Mouse (Mus musculus) heart, adult 2 months (tissue): ENCODE measurements around the gene Taf8. TPM values are rescaled to one million over a fixed set of nuclear protein-coding genes. Genes with fewer than 3 reads are reported as not detected.
A peak's percentile ranks its signal among the peaks of the same experiment; 100 is the strongest.

Source experiments
- DNase-seq, 2 experiments: peaks; one replicate each; pipeline ENCODE4 v3.0.0; 2021
- H3K27ac ChIP-seq: fragments of 200-600 bp; 2 replicates; pipeline ENCODE4 v1.8.1; 2022
- H3K27me3 ChIP-seq: fragments of 200-500 bp; 2 replicates; pipeline ENCODE4 v1.6.1; 2012; ENCODE audit warnings: mild to moderate bottlenecking, low read length, inconsistent platforms, mixed read lengths; ENCODE audit not compliant: control insufficient read depth, insufficient read depth
- H3K36me3 ChIP-seq: fragments of 200-500 bp; 2 replicates; pipeline ENCODE4 v1.6.1; 2012; ENCODE audit warnings: low read length, inconsistent platforms; ENCODE audit not compliant: control insufficient read depth, insufficient read depth
- H3K4me1 ChIP-seq: fragments of 200-500 bp; 2 replicates; pipeline ENCODE4 v1.6.1; 2011; ENCODE audit warnings: low read length; ENCODE audit not compliant: control insufficient read depth, insufficient read depth
- H3K4me3 ChIP-seq: fragments of 200-600 bp; 2 replicates; pipeline ENCODE4 v1.8.1; 2022
- H3K79me2 ChIP-seq: fragments of 200-500 bp; replicated peaks from 2 replicates; pipeline ENCODE4 v1.6.1; 2012; ENCODE audit warnings: mild to moderate bottlenecking, inconsistent platforms, low read length, moderate library complexity, mixed read lengths; ENCODE audit not compliant: control insufficient read depth, insufficient read depth
- H3K9ac ChIP-seq: fragments of 200-500 bp; 2 replicates; pipeline ENCODE4 v1.6.1; 2012; ENCODE audit warnings: low read depth, mild to moderate bottlenecking, control low read depth, inconsistent platforms, low read length, mixed read lengths
- CTCF ChIP-seq: fragments of 200-600 bp; IDR thresholded peaks from 2 replicates; pipeline ENCODE4 v1.8.1; 2022; ENCODE audit warnings: antibody characterized with exemption, mild to moderate bottlenecking, moderate library complexity
- EP300 ChIP-seq: fragments of 200-500 bp; IDR thresholded peaks from 2 replicates; pipeline ENCODE4 v1.6.1; 2011; ENCODE audit warnings: low read depth, low read length, control low read depth; ENCODE audit not compliant: insufficient read depth
- POLR2A ChIP-seq: fragments of 200-500 bp; IDR thresholded peaks from 2 replicates; pipeline ENCODE4 v1.6.1; 2011; ENCODE audit warnings: mild to moderate bottlenecking, low read depth, low read length, control low read depth; ENCODE audit not compliant: insufficient read depth
- WGBS: fragments of 180-500 bp; shearing (Covaris S2); methylation state at CpG from one replicate; pipeline ENCODE4 v1.1.7; 2018; 5-methylcytosine and 5-hydroxymethylcytosine counted together
- intact Hi-C: fragments of 180-260 bp; cut with DNase I; formaldehyde crosslinking; loops from one replicate; pipeline ENCODE4 v1.15.1; 2025
- polyA plus RNA-seq: library from polyadenylated mRNA; depleted of rRNA; stranded (reverse); fragments of >200 nt; gene quantifications from 2 replicates; pipeline ENCODE4 v1.2.3, GENCODE M21; 2012
- total RNA-seq, 2 experiments: library from RNA; stranded (reverse); gene quantifications; 2 replicates each; pipeline ENCODE4 v1.2.3; 2021

Gene Taf8
- total and polyA plus RNA-seq, 3 experiments = 10.8 to 14.2 (median 12.5) TPM

GRCm38 (mm10) chr17:47485791-47486190, 16.3 kb downstream of the Taf8 start:
- 47% methylated on average over 3 of the region's 3 CpGs for WGBS
- H3K27ac ChIP-seq = no peak overlapping the region
- DNase-seq = no peak
- H3K27me3 ChIP-seq = no peaks in the 10 kb centered on the region
- TF ChIP-seq EP300 = no peak
- TF ChIP-seq CTCF = no peak
- TF ChIP-seq POLR2A = no peak
- intact Hi-C loops = no loop called here
- no peaks in the 10 kb centered on the region for H3K4me1 ChIP-seq
- no peaks in the 10 kb centered on the region for H3K36me3 ChIP-seq
- H3K9ac ChIP-seq = no peak overlapping the region
- H3K4me3 ChIP-seq = no peak overlapping the region
- H3K79me2 ChIP-seq = no peaks in the 10 kb centered on the region

- Histone ChIP-seq H3K36me3 (no peaks in the 10 kb centered on the region), H3K4me1 (no peaks in the 10 kb centered on the region), H3K79me2 (no peaks in the 10 kb centered on the region), H3K27me3 (no peaks in the 10 kb centered on the region), H3K27ac (no peak overlapping the region), H3K4me3 (no peak overlapping the region), H3K9ac (no peak overlapping the region)
- DNase-seq = no peak
- 15% methylated on average over 3 of the region's 3 CpGs for WGBS
- intact Hi-C loops = loop anchor here (5.0 kb wide), 1 partner anchor 78 kb away; no protein-coding TSS in a partner anchor
- TF ChIP-seq POLR2A (no peak), EP300 (no peak), CTCF (no peak)
Measured at GRCm38 (mm10) chr17:47484993-47485392, 17.1 kb downstream of the Taf8 start.

GRCm38 (mm10) chr17:47484241-47484921, 17.7 kb downstream of the Taf8 start:
- no peaks in the 10 kb centered on the region for H3K36me3 ChIP-seq
- TF ChIP-seq CTCF = no peak
- TF ChIP-seq POLR2A = no peak
- TF ChIP-seq EP300 = no peak
- no peak overlapping the region for H3K4me3 ChIP-seq
- intact Hi-C loops = loop anchor here (5.0 kb wide), 1 partner anchor 77 kb away; no protein-coding TSS in a partner anchor
- no peak overlapping the region for H3K9ac ChIP-seq
- H3K79me2 ChIP-seq = no peaks in the 10 kb centered on the region
- no peaks in the 10 kb centered on the region for H3K27me3 ChIP-seq
- H3K4me1 ChIP-seq = no peaks in the 10 kb centered on the region
- WGBS = 61% methylated on average over 1 of the region's 1 CpGs
- no peak overlapping the region for H3K27ac ChIP-seq
- DNase-seq = no peak

- Histone ChIP-seq H3K27ac (no peak overlapping the region), H3K79me2 (no peaks in the 10 kb centered on the region), H3K9ac (no peak overlapping the region), H3K27me3 (no peaks in the 10 kb centered on the region), H3K36me3 (no peaks in the 10 kb centered on the region), H3K4me1 (no peaks in the 10 kb centered on the region), H3K4me3 (no peak overlapping the region)
- intact Hi-C loops = loop anchor here (5.0 kb wide), 1 partner anchor 75 kb away; no protein-coding TSS in a partner anchor
- TF ChIP-seq POLR2A (no peak), CTCF (peak; percentile 74)
- peak; percentile 42 to 66 for DNase-seq
- 40% methylated on average over 2 of the region's 2 CpGs for WGBS
Measured at GRCm38 (mm10) chr17:47482401-47482800, 19.7 kb downstream of the Taf8 start.

DNA sequence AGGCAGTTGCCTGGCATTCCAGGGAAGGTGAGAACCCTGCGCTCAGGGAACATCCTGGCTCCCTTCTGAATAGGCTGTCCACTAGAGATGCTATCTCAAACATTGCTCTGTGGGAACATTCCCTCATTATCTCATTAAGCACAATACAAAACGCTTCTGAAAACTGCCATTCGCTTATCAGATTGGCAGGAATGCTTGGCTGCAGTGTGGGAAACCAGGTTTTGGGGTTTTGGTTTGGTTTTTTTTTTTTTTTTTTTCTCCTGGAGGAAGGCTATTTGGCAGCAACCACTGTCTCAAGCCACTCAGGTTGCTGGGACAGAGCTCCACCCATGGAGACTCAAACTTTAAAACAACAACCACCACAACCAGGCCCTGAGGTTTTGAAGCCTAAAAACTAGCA, 22.2 kb downstream of the Taf8 start:
- TF ChIP-seq CTCF (no peak), POLR2A (no peak), EP300 (no peak)
- 33% methylated on average over 3 of the region's 3 CpGs for WGBS
- DNase-seq = no peak
- Histone ChIP-seq H3K9ac (no peak overlapping the region), H3K27me3 (no peaks in the 10 kb centered on the region), H3K4me1 (no peaks in the 10 kb centered on the region), H3K79me2 (no peaks in the 10 kb centered on the region), H3K27ac (no peak overlapping the region), H3K36me3 (no peaks in the 10 kb centered on the region), H3K4me3 (no peak overlapping the region)
- intact Hi-C loops = loop anchor here (5.0 kb wide), 1 partner anchor 73 kb away; no protein-coding TSS in a partner anchor

- Histone ChIP-seq H3K4me3 (no peak overlapping the region), H3K9ac (no peak overlapping the region), H3K4me1 (no peaks in the 10 kb centered on the region), H3K27ac (no peak overlapping the region), H3K36me3 (no peaks in the 10 kb centered on the region), H3K27me3 (no peaks in the 10 kb centered on the region), H3K79me2 (no peaks in the 10 kb centered on the region)
- TF ChIP-seq CTCF (peak; percentile 38), EP300 (no peak), POLR2A (no peak)
- no peak for DNase-seq
- 63% methylated on average over 3 of the region's 3 CpGs for WGBS
- intact Hi-C loops = no loop called here
Measured at GRCm38 (mm10) chr17:47475714-47476113, 26.4 kb downstream of the Taf8 start.
